Mouse (Mus musculus): ENCODE data around the gene Phf12.
A peak's percentile ranks its signal among the peaks of the same experiment; 100 is the strongest.

Phf12 gene

GRCm38 (mm10) chr11:77982441-77982905, at the start of gene Phf12:
Gene Phf12 (plus strand): TSS chr11:77982754.
- DNase-seq: peak; percentile 100

- no peak for DNase-seq
Observed at GRCm38 (mm10) chr11:77934111-77934521, 48.4 kb upstream of the Phf12 start.

- DNase-seq: no peak
Observed at GRCm38 (mm10) chr11:77934568-77935311, 47.8 kb upstream of the Phf12 start.

- DNase-seq: no peak
Observed at GRCm38 (mm10) chr11:77936846-77937245, 45.7 kb upstream of the Phf12 start.

- DNase-seq: no peak
Observed at GRCm38 (mm10) chr11:77937649-77938410, 44.7 kb upstream of the Phf12 start.

GRCm38 (mm10) chr11:77942230-77942629, 40.3 kb upstream of the Phf12 start:
- no peak for DNase-seq

GRCm38 (mm10) chr11:77947860-77948259, 34.7 kb upstream of the Phf12 start:
- DNase-seq: no peak

- no peak for DNase-seq
Observed at GRCm38 (mm10) chr11:77950125-77950685, 32.3 kb upstream of the Phf12 start.

- DNase-seq: no peak
Observed at GRCm38 (mm10) chr11:77950797-77951228, 31.7 kb upstream of the Phf12 start.

- DNase-seq: peak in 1 of 2 experiments; percentile 7
Observed at GRCm38 (mm10) chr11:77953671-77954070, 28.9 kb upstream of the Phf12 start.

- DNase-seq: no peak
Observed at GRCm38 (mm10) chr11:77956428-77956827, 26.1 kb upstream of the Phf12 start.

- DNase-seq: no peak
Observed at GRCm38 (mm10) chr11:77958268-77958667, 24.3 kb upstream of the Phf12 start.

GRCm38 (mm10) chr11:77958932-77959331, 23.6 kb upstream of the Phf12 start:
- DNase-seq: no peak

GRCm38 (mm10) chr11:77960199-77960598, 22.4 kb upstream of the Phf12 start:
- no peak for DNase-seq

- no peak for DNase-seq
Observed at GRCm38 (mm10) chr11:77960898-77961297, 21.7 kb upstream of the Phf12 start.

GRCm38 (mm10) chr11:77962946-77963345, 19.6 kb upstream of the Phf12 start:
- no peak for DNase-seq

GRCm38 (mm10) chr11:77964415-77965095, 18.0 kb upstream of the Phf12 start:
- DNase-seq: no peak

- no peak for DNase-seq
Observed at GRCm38 (mm10) chr11:77965101-77966036, 17.2 kb upstream of the Phf12 start.

- DNase-seq: no peak
Observed at GRCm38 (mm10) chr11:77966037-77966391, 16.5 kb upstream of the Phf12 start.

GRCm38 (mm10) chr11:77967114-77967513, 15.4 kb upstream of the Phf12 start:
- DNase-seq: peak; percentile 56 to 62

- DNase-seq: no peak
Observed at GRCm38 (mm10) chr11:77968786-77969185, 13.8 kb upstream of the Phf12 start.

GRCm38 (mm10) chr11:77970718-77971117, 11.8 kb upstream of the Phf12 start:
- no peak for DNase-seq
